Mouse (Mus musculus): Measurements from ENCODE around the gene Whamm.

- TF ChIP-seq CTCF (IDR thresholded peaks at IDR 0.05; ENCODE audit: control insufficient read depth, insufficient read depth, low read length): no peak
- TF ChIP-seq POLR2A (IDR thresholded peaks at IDR 0.05; ENCODE audit: borderline replicate concordance, control insufficient read depth, low read depth, low read length): no peak
These were observed 42.1 kb upstream of the Whamm start for GRCm38 (mm10) chr7:81528918-81529317.
